Mouse (Mus musculus) liver, embryonic 14.5 days (tissue): ENCODE data around the gene Dync2h1.

Experiments
- CTCF ChIP-seq: IDR thresholded peaks from 2 replicates; pipeline ENCODE4 v1.5.1; 2016; ENCODE audit warnings: antibody characterized with exemption, low read depth, control low read depth
- EP300 ChIP-seq: IDR thresholded peaks from 2 replicates; pipeline ENCODE4 v1.6.1; 2016; ENCODE audit warnings: antibody characterized with exemption, low read depth

- TF ChIP-seq CTCF: no peak
- TF ChIP-seq EP300: no peak
These were observed 7.3 kb downstream of the Dync2h1 start for GRCm38 (mm10) chr9:7176618-7177610.
